Mouse (Mus musculus): ENCODE measurements at regions not wholly inside any gene's neighbourhood (a gene's known extent, or its start where the extent isn't known, plus 50 kb on each side); places are given as distances from the start of the nearest gene placed in this dataset.

DNA sequence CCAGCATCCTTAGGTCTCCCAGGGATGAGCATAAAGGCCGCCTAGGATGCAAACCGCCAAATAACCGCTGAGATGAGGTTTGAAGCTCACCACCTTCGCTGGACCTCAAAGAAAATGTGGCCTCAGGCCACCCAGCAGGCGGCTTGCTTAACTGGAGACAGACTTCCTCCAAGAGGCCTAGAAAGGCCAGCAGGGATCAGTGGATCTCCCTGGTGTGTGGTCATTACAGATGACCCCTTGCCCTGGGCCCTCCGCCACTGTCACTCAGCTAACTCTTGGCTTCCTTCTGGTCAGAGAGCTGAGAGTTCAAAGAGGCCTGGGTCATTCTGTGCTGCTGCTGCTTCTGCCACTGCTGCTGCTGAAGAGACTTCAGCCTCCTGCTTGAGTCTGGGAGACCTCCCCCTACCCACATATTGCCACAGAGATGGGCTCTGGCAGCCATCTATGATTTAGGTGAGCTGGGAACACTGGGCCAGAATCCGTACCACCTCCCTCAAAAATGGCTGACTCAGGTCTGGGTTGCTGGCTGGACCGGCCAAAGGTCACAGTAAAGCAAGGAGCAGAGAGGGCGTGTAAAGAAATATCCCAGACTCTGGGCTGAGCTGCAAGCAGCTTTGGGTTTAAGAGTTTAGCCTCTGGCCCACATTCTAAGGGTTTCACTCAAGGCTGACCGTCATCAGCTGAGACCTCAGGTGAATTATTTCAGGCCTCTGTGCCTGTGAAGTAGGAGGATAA lies 130.0 kb upstream of the 1600014C23Rik start:
- TF ChIP-seq CTCF (IDR thresholded peaks at IDR 0.05) (no peak), EP300 (IDR thresholded peaks at IDR 0.05; ENCODE audit: insufficient read depth, low read depth, low read length) (no peak), POLR2A (IDR thresholded peaks at IDR 0.05; ENCODE audit: insufficient read depth, low read depth, low read length) (no peak)
